Mouse (Mus musculus) kidney, adult 2 months (tissue): ENCODE measurements around the gene Bcl11b. TPM values are rescaled to one million over a fixed set of nuclear protein-coding genes. Genes with fewer than 3 reads are reported as not detected.

Source experiments
- DNase-seq: peaks from one replicate; pipeline ENCODE4 v3.0.0; 2021
- H3K27ac ChIP-seq: fragments of 200-500 bp; 2 replicates; pipeline ENCODE4 v1.5.1; 2012; ENCODE audit warnings: low read depth, low read length, control low read depth, inconsistent platforms; ENCODE audit not compliant: insufficient read depth
- H3K27me3 ChIP-seq: fragments of 200-500 bp; replicated peaks from 2 replicates; pipeline ENCODE4 v1.6.1; 2012; ENCODE audit warnings: mild to moderate bottlenecking, moderate library complexity, low read length, inconsistent platforms; ENCODE audit not compliant: control insufficient read depth, insufficient read depth
- H3K36me3 ChIP-seq: fragments of 200-500 bp; 2 replicates; pipeline ENCODE4 v1.6.1; 2012; ENCODE audit warnings: mild to moderate bottlenecking, moderate library complexity, low read length, inconsistent platforms; ENCODE audit not compliant: control insufficient read depth, insufficient read depth
- H3K4me1 ChIP-seq: fragments of 200-500 bp; 2 replicates; pipeline ENCODE4 v1.6.1; 2011; ENCODE audit warnings: low read length; ENCODE audit not compliant: control insufficient read depth, insufficient read depth
- H3K4me3 ChIP-seq: fragments of 200-500 bp; 2 replicates; pipeline ENCODE4 v1.5.1; 2011; ENCODE audit warnings: mild to moderate bottlenecking, low read depth, low read length, control low read depth; ENCODE audit not compliant: insufficient read depth
- CTCF ChIP-seq: fragments of 200-500 bp; conservative IDR thresholded peaks from 2 replicates; pipeline ENCODE4 v1.5.1; 2011; ENCODE audit warnings: low read depth, mild to moderate bottlenecking, control low read depth, low read length, moderate library complexity, mixed read lengths; ENCODE audit not compliant: insufficient read depth, insufficient read length
- POLR2A ChIP-seq: fragments of 200-500 bp; IDR thresholded peaks from one replicate; pipeline ENCODE4 v1.6.1; 2011; ENCODE audit warnings: low read depth, low read length, control low read depth
- WGBS: fragments of 180-500 bp; shearing (Covaris S2); methylation state at CpG from one replicate; pipeline ENCODE4 v1.1.7; 2018; 5-methylcytosine and 5-hydroxymethylcytosine counted together
- polyA plus RNA-seq: library from polyadenylated mRNA; depleted of rRNA; stranded (reverse); fragments of >200 nt; gene quantifications from 2 replicates; pipeline ENCODE4 v1.2.3, GENCODE M21; 2012; rRNA removed

The Bcl11b gene
- polyA plus RNA-seq, 1 experiment, result 4.9 TPM

DNA sequence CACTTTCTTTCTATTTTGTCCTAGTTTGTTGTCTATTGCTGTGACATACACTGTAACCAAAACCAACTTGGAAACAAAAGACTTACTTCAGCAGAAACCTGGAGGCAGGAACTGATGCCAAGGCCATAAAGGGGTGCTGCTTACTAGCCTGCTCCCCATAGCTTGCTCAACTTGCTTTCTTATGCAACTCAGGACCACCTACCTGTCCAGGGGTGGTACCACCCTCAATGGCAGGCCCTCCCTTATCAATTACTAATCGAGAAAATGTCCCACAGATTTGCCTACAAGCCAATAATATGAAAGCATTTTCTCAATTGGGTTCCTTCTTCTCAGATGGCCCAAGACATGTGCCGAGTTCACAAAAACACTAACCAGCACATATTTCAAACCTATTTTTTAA lies 135.1 kb downstream of the Bcl11b start:
- H3K27me3 ChIP-seq, result no peaks in the 10 kb centered on the region
- 94% methylated on average over 2 of the region's 2 CpGs for WGBS
- no peak overlapping the region for H3K27ac ChIP-seq
- H3K4me1 ChIP-seq, result no peaks in the 10 kb centered on the region
- no peaks in the 10 kb centered on the region for H3K36me3 ChIP-seq
- DNase-seq, result no peak
- TF ChIP-seq CTCF (no peak), POLR2A (no peak)
- H3K4me3 ChIP-seq, result no peak overlapping the region

Other genes starting within 250 kb of the Bcl11b start
- gene Setd3, start 175.7 kb upstream of the Bcl11b start, polyA plus RNA-seq, result 32.5 and 38.5 TPM in 2 replicates
- 11.4 and 12.6 TPM in 2 replicates for gene Ccnk, start 176.0 kb upstream of the Bcl11b start, polyA plus RNA-seq